Mouse (Mus musculus) liver, embryonic 11.5 days (tissue): ENCODE data around the gene D930020B18Rik. TPM values are rescaled to one million over a fixed set of nuclear protein-coding genes. Genes with fewer than 3 reads are reported as not detected.
A peak's percentile ranks its signal among the peaks of the same experiment; 100 is the strongest.

ENCODE experiments used
- ATAC-seq: fragments of 200-750 bp; cut with Nextera tagmentation; replicated peaks from 2 replicates; pipeline ENCODE4 v1.8.0; 2017; ENCODE audit warnings: moderate number of reproducible peaks, mild to moderate bottlenecking, moderate TSS enrichment, moderate library complexity; ENCODE audit not compliant: low FRiP score
- DNase-seq: peaks from one replicate; pipeline ENCODE4 v3.0.0-alpha.2; 2017; ENCODE audit warnings: low spot score
- H3K27ac ChIP-seq: fragments of 300-500 bp; sonication (generic); 2 replicates; pipeline ENCODE4 v1.5.1; 2014; ENCODE audit warnings: mild to moderate bottlenecking, low read depth, low read length, control low read depth
- H3K27me3 ChIP-seq: fragments of 300-500 bp; sonication (generic); replicated peaks from 2 replicates; pipeline ENCODE4 v1.6.1; 2014; ENCODE audit warnings: low read length, mixed read lengths; ENCODE audit not compliant: control insufficient read depth, insufficient read depth
- H3K36me3 ChIP-seq: fragments of 300-500 bp; sonication (generic); 2 replicates; pipeline ENCODE4 v1.6.1; 2014; ENCODE audit warnings: mild to moderate bottlenecking, low read length, moderate library complexity, mixed read lengths; ENCODE audit not compliant: control insufficient read depth, insufficient read depth
- H3K4me1 ChIP-seq: fragments of 300-500 bp; sonication (generic); replicated peaks from 2 replicates; pipeline ENCODE4 v1.6.1; 2014; ENCODE audit warnings: low read length, mixed read lengths; ENCODE audit not compliant: control insufficient read depth, insufficient read depth
- H3K4me2 ChIP-seq: fragments of 300-500 bp; sonication (generic); 2 replicates; pipeline ENCODE4 v1.6.1; 2014; ENCODE audit warnings: mild to moderate bottlenecking, control low read depth, moderate library complexity
- H3K4me3 ChIP-seq: fragments of 300-500 bp; sonication (generic); 2 replicates; pipeline ENCODE4 v1.5.1; 2014; ENCODE audit warnings: low read depth, low read length, control low read depth
- H3K9ac ChIP-seq: fragments of 300-500 bp; sonication (generic); 2 replicates; pipeline ENCODE4 v1.6.1; 2014; ENCODE audit warnings: low read depth, low read length, control low read depth
- H3K9me3 ChIP-seq: fragments of 300-500 bp; sonication (generic); 2 replicates; pipeline ENCODE4 v1.6.1; 2016; ENCODE audit warnings: low read length, inconsistent platforms, mixed read lengths; ENCODE audit not compliant: control insufficient read depth
- WGBS: fragments of 180-500 bp; shearing (Covaris S2); extraction: QIAGEN DNeasy Blood & Tissue Kit; methylation state at CpG from one replicate; pipeline ENCODE4 v1.1.7; 2014; 5-methylcytosine and 5-hydroxymethylcytosine counted together
- polyA plus RNA-seq: library from polyadenylated mRNA; unstranded; fragments of >200 nt; fragmentation: Nextera tagmentation; extraction: Ambion mirVana; gene quantifications from 2 replicates; pipeline ENCODE4 v1.2.1, GENCODE M21; 2014

Gene D930020B18Rik
- polyA plus RNA-seq, 1 experiment from 2014 or later: not detected

- Histone ChIP-seq H3K27me3 (no peaks in the 10 kb centered on the region), H3K4me2 (no peak overlapping the region), H3K9ac (no peak overlapping the region), H3K36me3 (peaks cover 66% of the 10 kb centered on the region), H3K9me3 (no peaks in the 10 kb centered on the region), H3K4me1 (no peaks in the 10 kb centered on the region), H3K27ac (no peak overlapping the region), H3K4me3 (no peak overlapping the region)
- DNase-seq (no peak), ATAC-seq (no peak)
- 58% methylated on average over 13 of the region's 13 CpGs for WGBS
These were observed 27.8 kb upstream of the D930020B18Rik start for GRCm38 (mm10) chr10:121613570-121613969.

DNA sequence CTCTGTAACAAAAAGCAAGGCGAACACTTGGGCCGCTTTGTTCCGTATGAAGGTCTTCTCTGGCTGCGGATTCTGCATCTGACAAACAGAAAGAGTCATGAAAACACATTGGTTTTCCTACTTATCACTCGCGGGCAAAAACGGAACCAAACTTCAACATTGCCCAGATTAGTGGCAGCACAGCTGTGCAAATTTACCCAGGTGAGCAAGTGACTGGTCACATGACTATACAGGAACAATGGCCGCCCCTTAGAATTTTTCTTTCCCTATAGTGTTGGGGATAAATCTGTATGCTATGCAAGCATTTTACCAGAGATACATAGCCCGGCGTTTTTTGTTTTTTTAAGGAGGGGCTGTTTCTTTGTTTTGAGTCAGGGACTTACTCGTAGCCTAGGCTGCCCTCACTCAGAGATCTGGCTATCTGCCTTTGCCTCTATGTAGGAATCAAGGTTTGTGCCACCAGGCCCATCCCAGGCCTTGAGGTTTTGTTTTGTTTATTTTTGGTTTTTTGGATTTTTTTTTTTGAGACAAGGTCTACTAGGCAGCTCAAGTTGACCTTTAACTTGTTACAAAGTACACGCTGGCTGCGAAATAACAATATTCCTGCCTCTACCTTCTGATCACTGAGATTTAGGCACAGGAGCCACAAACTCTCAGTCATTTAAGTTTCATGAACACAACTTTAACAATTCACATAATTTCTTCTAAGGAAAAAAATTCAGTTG, 26.1 kb upstream of the D930020B18Rik start:
- Histone ChIP-seq H3K27me3 (no peaks in the 10 kb centered on the region), H3K4me1 (no peaks in the 10 kb centered on the region), H3K9ac (no peak overlapping the region), H3K9me3 (no peaks in the 10 kb centered on the region), H3K4me3 (no peak overlapping the region), H3K27ac (no peak overlapping the region), H3K4me2 (no peak overlapping the region), H3K36me3 (peaks cover 61% of the 10 kb centered on the region)
- no peak for DNase-seq
- ATAC-seq: no peak
- 86% methylated on average over 13 of the region's 13 CpGs for WGBS

GRCm38 (mm10) chr10:121615935-121616334, 25.5 kb upstream of the D930020B18Rik start:
- no peak overlapping the region for H3K4me2 ChIP-seq
- peaks cover 63% of the 10 kb centered on the region for H3K36me3 ChIP-seq
- H3K9ac ChIP-seq: no peak overlapping the region
- H3K27me3 ChIP-seq: no peaks in the 10 kb centered on the region
- no peak for ATAC-seq
- H3K9me3 ChIP-seq: no peaks in the 10 kb centered on the region
- H3K27ac ChIP-seq: no peak overlapping the region
- 83% methylated on average over 7 of the region's 7 CpGs for WGBS
- DNase-seq: no peak
- H3K4me3 ChIP-seq: no peak overlapping the region
- H3K4me1 ChIP-seq: no peaks in the 10 kb centered on the region

- no peak for ATAC-seq
- Histone ChIP-seq H3K4me2 (no peak overlapping the region), H3K4me3 (no peak overlapping the region), H3K4me1 (peaks cover 6% of the 10 kb centered on the region), H3K27me3 (no peaks in the 10 kb centered on the region), H3K27ac (no peak overlapping the region), H3K9me3 (no peaks in the 10 kb centered on the region), H3K9ac (no peak overlapping the region), H3K36me3 (peaks cover 26% of the 10 kb centered on the region)
- DNase-seq: no peak
- 89% methylated on average over 6 of the region's 6 CpGs for WGBS
These were observed 19.0 kb upstream of the D930020B18Rik start for GRCm38 (mm10) chr10:121622431-121622830.

GRCm38 (mm10) chr10:121623670-121624069, 17.7 kb upstream of the D930020B18Rik start:
- Histone ChIP-seq H3K27me3 (no peaks in the 10 kb centered on the region), H3K4me2 (peak overlapping the region; percentile 70), H3K27ac (no peak overlapping the region), H3K4me1 (peaks cover 6% of the 10 kb centered on the region), H3K9ac (no peak overlapping the region), H3K4me3 (no peak overlapping the region), H3K9me3 (no peaks in the 10 kb centered on the region), H3K36me3 (peaks cover 17% of the 10 kb centered on the region)
- ATAC-seq (no peak), DNase-seq (no peak)
- WGBS: 82% methylated on average over 7 of the region's 7 CpGs

GRCm38 (mm10) chr10:121625006-121625405, 16.4 kb upstream of the D930020B18Rik start:
- DNase-seq: no peak
- H3K27me3 ChIP-seq: no peaks in the 10 kb centered on the region
- WGBS: 8% methylated on average over 9 of the region's 9 CpGs
- H3K4me2 ChIP-seq: peak overlapping the region; percentile 70
- H3K9ac ChIP-seq: peak overlapping the region; percentile 96
- peaks cover 6% of the 10 kb centered on the region for H3K4me1 ChIP-seq
- H3K36me3 ChIP-seq: peaks cover 12% of the 10 kb centered on the region; the same call in 1 of the 2 replicates
- H3K27ac ChIP-seq: peak overlapping the region; percentile 92; the same call in 1 of the 2 replicates
- no peak for ATAC-seq
- peak overlapping the region; percentile 86 for H3K4me3 ChIP-seq
- no peaks in the 10 kb centered on the region for H3K9me3 ChIP-seq

DNA sequence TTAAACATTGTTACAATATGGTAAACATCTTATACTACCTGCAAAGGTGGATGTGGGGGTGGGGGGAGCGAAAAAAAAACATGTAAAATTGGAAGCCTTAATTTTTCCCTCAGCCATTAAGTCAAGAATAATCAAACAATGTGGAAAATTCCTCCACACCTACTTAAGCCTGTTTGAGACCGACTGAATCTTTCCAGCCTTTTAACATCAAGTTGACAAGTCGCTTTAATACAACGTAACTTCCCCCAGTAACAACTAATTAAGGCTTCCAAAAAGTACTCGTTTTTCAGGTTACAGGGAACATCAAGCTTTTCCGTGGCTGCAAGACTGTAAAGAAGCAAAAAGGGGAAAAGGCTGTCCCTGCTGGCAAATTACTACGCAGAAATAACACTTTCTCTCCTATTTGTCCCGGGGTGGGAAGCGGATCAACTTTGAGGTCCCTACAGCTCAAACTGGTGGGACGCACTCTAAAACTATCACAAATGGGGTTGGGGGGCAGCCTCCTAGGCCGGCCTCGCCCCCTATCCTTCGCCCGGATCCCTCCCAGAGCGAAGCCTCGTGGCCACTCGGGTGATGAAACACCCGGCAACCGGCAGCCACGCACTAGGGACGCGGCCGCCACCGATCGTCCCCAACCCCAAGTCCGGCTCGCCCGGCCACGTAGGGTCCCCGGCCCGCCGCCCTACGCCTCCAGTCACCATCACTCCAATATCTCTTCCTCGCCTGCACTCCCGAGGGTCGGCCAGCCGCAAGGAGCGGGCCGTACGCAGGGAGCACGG, 15.8 kb upstream of the D930020B18Rik start:
- H3K9ac ChIP-seq: peak overlapping the region; percentile 96
- H3K36me3 ChIP-seq: peaks cover 7% of the 10 kb centered on the region; the same call in 1 of the 2 replicates
- H3K4me1 ChIP-seq: peaks cover 6% of the 10 kb centered on the region
- H3K9me3 ChIP-seq: no peaks in the 10 kb centered on the region
- WGBS: under 1% methylated on average over 41 of the region's 41 CpGs
- H3K27ac ChIP-seq: peak overlapping the region; percentile 92
- H3K4me3 ChIP-seq: peak overlapping the region; percentile 86
- H3K27me3 ChIP-seq: no peaks in the 10 kb centered on the region
- DNase-seq (no peak), ATAC-seq (peak; percentile 59)
- H3K4me2 ChIP-seq: peak overlapping the region; percentile 70

- H3K9me3 ChIP-seq: no peaks in the 10 kb centered on the region
- DNase-seq (peak; percentile 98), ATAC-seq (peak; percentile 99)
- peak within 1 kb of the TSS; percentile 86 for H3K4me3 ChIP-seq
- H3K4me2 ChIP-seq: peak within 1 kb of the TSS; percentile 70
- peak within 1 kb of the TSS; percentile 92 for H3K27ac ChIP-seq
- no peaks in the 10 kb centered on the region for H3K27me3 ChIP-seq
- WGBS: under 1% methylated on average over 70 of the region's 70 CpGs
- H3K4me1 ChIP-seq: peaks cover 6% of the 10 kb centered on the region
- peaks cover 4% of the 10 kb centered on the region; the same call in 1 of the 2 replicates for H3K36me3 ChIP-seq
- peak within 1 kb of the TSS; percentile 96 for H3K9ac ChIP-seq
These were observed 15.1 kb upstream of the D930020B18Rik start, which contains the start of gene Xpot for GRCm38 (mm10) chr10:121626186-121626882. TSS of gene Xpot (minus strand) at chr10:121626332.
